Mouse (Mus musculus) ES-E14 (cell line): Measurements from ENCODE around the gene Spats2l.

Source experiments
- CHD2 ChIP-seq: IDR thresholded peaks from 2 replicates; pipeline ENCODE4 v1.6.1; 2014; ENCODE audit warnings: mild to moderate bottlenecking, low read depth, low read length, inconsistent platforms
- ZC3H11A ChIP-seq: IDR thresholded peaks from 2 replicates; pipeline ENCODE4 v1.6.1; 2012; ENCODE audit warnings: low read depth, mild to moderate bottlenecking, inconsistent platforms, low read length, borderline replicate concordance

DNA sequence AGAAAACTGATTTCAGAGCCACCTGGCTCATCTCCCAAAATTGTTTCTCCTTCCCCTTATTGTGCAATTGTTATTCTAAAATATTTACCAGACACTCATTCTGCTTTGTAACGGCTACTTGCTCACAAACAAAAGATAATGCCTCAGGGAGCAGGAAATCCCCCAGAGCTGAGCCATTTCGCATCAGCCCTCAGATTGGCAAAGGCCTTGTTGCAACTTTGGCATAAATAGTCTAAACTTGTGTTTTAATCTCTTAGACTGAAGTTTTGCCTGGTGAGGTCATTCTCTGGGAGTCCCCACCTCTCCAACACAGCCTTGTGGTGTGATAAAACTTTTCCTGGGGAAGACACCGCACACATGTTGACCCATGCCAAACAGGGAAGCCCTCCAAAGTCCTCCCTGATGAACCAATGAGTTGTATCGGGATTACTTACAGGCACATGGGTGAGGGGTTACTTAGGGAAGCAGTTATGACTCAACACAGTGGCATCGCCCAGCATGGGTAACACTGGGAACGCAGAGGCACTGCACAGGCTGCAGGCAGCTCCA is 215.2 kb downstream of the Spats2l start:
- TF ChIP-seq ZC3H11A (no peak), CHD2 (no peak)
